Mouse (Mus musculus) kidney, embryonic 16.5 days (tissue): ENCODE measurements at regions not wholly inside any gene's neighbourhood (a gene's known extent, or its start where the extent isn't known, plus 50 kb on each side); places are given as distances from the start of the nearest gene placed in this dataset.

Source experiments
- ATAC-seq: fragments of 200-750 bp; cut with Nextera tagmentation; 2 replicates; pipeline ENCODE4 v1.8.0; 2017; ENCODE audit warnings: moderate TSS enrichment; ENCODE audit not compliant: low FRiP score, low TSS enrichment
- H3K27ac ChIP-seq: fragments of 300-500 bp; sonication (generic); 2 replicates; pipeline ENCODE4 v1.5.1; 2014; ENCODE audit warnings: low read length
- H3K27me3 ChIP-seq: fragments of 300-500 bp; sonication (generic); 2 replicates; pipeline ENCODE4 v1.6.1; 2014; ENCODE audit warnings: low read length, control low read depth, mixed read lengths; ENCODE audit not compliant: insufficient read depth
- H3K36me3 ChIP-seq: fragments of 300-500 bp; sonication (generic); 2 replicates; pipeline ENCODE4 v1.6.1; 2014; ENCODE audit warnings: low read length, control low read depth, mixed read lengths; ENCODE audit not compliant: insufficient read depth
- H3K4me1 ChIP-seq: fragments of 300-500 bp; sonication (generic); 2 replicates; pipeline ENCODE4 v1.6.1; 2014; ENCODE audit warnings: low read length, control low read depth, mixed read lengths; ENCODE audit not compliant: insufficient read depth
- H3K4me2 ChIP-seq: fragments of 300-500 bp; sonication (generic); replicated peaks from 2 replicates; pipeline ENCODE4 v1.6.1; 2014; ENCODE audit warnings: low read depth, low read length
- H3K4me3 ChIP-seq: fragments of 300-500 bp; sonication (generic); 2 replicates; pipeline ENCODE4 v1.5.1; 2014; ENCODE audit warnings: mild to moderate bottlenecking, low read length
- H3K9ac ChIP-seq: fragments of 300-500 bp; sonication (generic); replicated peaks from 2 replicates; pipeline ENCODE4 v1.6.1; 2014; ENCODE audit warnings: low read length
- H3K9me3 ChIP-seq: fragments of 300-500 bp; sonication (generic); 2 replicates; pipeline ENCODE4 v1.6.1; 2016; ENCODE audit warnings: low read length, control low read depth
- WGBS: fragments of 180-500 bp; shearing (Covaris S2); extraction: QIAGEN DNeasy Blood & Tissue Kit; methylation state at CpG from one replicate; pipeline ENCODE4 v1.1.7; 2014; 5-methylcytosine and 5-hydroxymethylcytosine counted together

DNA sequence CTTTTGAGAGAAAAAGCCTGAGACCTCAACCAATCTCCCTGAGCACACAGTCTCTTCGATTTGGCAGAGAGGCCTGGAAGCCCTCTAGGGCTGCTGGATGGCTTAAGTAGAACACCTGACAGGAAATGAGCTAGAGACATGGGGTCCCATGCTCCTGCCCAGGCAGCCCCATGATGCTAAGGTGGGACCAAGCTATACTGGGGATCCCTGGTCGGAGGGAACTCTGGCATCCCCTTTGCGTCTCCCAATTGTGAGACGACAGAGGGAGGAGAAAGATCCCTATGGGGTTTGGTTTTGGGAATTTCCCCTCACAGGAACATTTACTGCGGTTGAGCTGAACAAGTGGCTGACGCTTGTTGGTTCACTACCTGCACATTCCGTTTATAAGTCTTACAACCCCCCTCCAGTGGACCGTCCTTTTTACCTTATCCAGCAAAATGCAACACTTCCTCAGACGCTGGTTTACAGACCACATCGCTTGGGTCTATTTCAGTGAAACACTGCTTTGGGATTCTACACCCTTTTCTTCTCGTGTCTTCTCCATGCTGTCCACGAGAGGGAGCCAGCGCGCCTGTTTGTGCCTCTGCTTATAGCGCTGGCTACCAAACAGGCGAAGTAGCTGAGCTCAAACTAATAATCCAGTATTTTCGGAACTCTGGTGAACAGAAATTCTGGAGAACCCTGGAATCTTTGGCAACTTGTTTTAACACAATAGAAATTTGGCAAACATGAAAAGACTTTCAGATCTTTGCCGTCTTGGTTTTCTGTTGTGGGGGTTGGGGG, 93.7 kb upstream of the Spred2 start:
- Histone ChIP-seq H3K4me2 (no peak overlapping the region), H3K4me1 (peaks cover 24% of the 10 kb centered on the region), H3K27me3 (no peaks in the 10 kb centered on the region), H3K9ac (no peak overlapping the region), H3K27ac (no peak overlapping the region), H3K9me3 (no peaks in the 10 kb centered on the region), H3K36me3 (no peaks in the 10 kb centered on the region), H3K4me3 (no peak overlapping the region)
- no peak for ATAC-seq
- WGBS: 16% methylated on average over 18 of the region's 18 CpGs

GRCm38 (mm10) chr11:19834561-19834960, 89.6 kb upstream of the Spred2 start:
- H3K9me3 ChIP-seq: no peaks in the 10 kb centered on the region
- 72% methylated on average over 8 of the region's 8 CpGs for WGBS
- peaks cover 9% of the 10 kb centered on the region; the same call in 1 of the 2 replicates for H3K4me1 ChIP-seq
- no peaks in the 10 kb centered on the region for H3K27me3 ChIP-seq
- no peak for ATAC-seq
- H3K4me2 ChIP-seq: no peak overlapping the region
- H3K4me3 ChIP-seq: no peak overlapping the region
- H3K27ac ChIP-seq: no peak overlapping the region
- no peak overlapping the region for H3K9ac ChIP-seq
- H3K36me3 ChIP-seq: no peaks in the 10 kb centered on the region

- no peaks in the 10 kb centered on the region for H3K36me3 ChIP-seq
- no peaks in the 10 kb centered on the region for H3K9me3 ChIP-seq
- peaks cover 7% of the 10 kb centered on the region; the same call in 1 of the 2 replicates for H3K4me1 ChIP-seq
- no peaks in the 10 kb centered on the region for H3K27me3 ChIP-seq
- H3K27ac ChIP-seq: no peak overlapping the region
- no peak overlapping the region for H3K9ac ChIP-seq
- H3K4me3 ChIP-seq: no peak overlapping the region
- peak; percentile 53; the same call in 1 of the 2 replicates for ATAC-seq
- no peak overlapping the region for H3K4me2 ChIP-seq
- WGBS: 23% methylated on average over 6 of the region's 6 CpGs
Measured at GRCm38 (mm10) chr11:19835221-19835745, 88.9 kb upstream of the Spred2 start.

DNA sequence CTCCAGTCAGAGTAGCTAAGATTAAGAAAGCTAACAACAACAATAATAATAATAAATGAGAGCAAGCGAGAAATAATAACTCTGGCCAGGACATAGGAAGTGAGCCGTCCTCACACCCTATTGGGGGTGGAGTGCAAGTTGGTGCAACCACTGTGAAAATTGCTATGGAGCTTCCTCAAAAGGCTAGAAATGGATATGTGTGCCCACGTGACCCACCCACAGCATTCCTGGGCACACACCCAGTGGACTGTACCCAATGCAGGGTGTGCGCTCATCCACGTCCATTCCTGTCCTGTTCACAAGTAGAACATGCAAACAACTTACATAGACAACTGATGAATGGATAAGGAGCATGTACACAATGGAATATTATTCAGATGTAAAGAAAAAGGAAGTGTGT, 85.2 kb upstream of the Spred2 start:
- Histone ChIP-seq H3K27ac (no peak overlapping the region), H3K4me3 (no peak overlapping the region), H3K9ac (no peak overlapping the region), H3K4me2 (no peak overlapping the region), H3K4me1 (peaks cover 7% of the 10 kb centered on the region; the same call in 1 of the 2 replicates), H3K9me3 (no peaks in the 10 kb centered on the region), H3K36me3 (no peaks in the 10 kb centered on the region), H3K27me3 (no peaks in the 10 kb centered on the region)
- no peak for ATAC-seq
- 75% methylated on average over 5 of the region's 5 CpGs for WGBS

DNA sequence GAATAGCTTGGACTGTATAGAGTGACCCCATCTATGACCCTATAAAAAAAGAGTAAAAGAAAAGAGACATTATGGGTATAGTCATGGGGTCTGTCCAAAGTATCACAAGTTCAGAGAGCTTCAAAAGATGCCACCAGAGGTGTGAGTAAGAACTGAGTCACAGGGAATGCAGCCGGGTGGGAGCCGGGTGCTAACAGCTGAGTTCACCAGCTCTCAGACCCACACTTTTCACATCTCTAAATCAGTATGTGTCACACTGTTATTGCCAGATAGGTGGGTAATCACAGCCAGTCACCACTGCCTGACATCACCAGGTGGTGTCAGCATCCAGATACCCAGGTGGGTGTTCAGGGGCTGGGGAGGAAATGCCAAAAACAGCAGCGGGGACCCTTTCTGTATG, 81.1 kb upstream of the Spred2 start:
- no peaks in the 10 kb centered on the region for H3K9me3 ChIP-seq
- ATAC-seq: no peak
- 80% methylated on average over 3 of the region's 3 CpGs for WGBS
- no peak overlapping the region for H3K4me3 ChIP-seq
- no peaks in the 10 kb centered on the region for H3K36me3 ChIP-seq
- no peak overlapping the region for H3K4me2 ChIP-seq
- no peak overlapping the region for H3K27ac ChIP-seq
- no peaks in the 10 kb centered on the region for H3K27me3 ChIP-seq
- no peak overlapping the region for H3K9ac ChIP-seq
- H3K4me1 ChIP-seq: no peaks in the 10 kb centered on the region

- H3K4me2 ChIP-seq: no peak overlapping the region
- H3K9me3 ChIP-seq: no peaks in the 10 kb centered on the region
- peaks cover 12% of the 10 kb centered on the region for H3K4me1 ChIP-seq
- no peaks in the 10 kb centered on the region for H3K27me3 ChIP-seq
- no peak overlapping the region for H3K4me3 ChIP-seq
- H3K9ac ChIP-seq: no peak overlapping the region
- ATAC-seq: no peak
- no peak overlapping the region for H3K27ac ChIP-seq
- H3K36me3 ChIP-seq: no peaks in the 10 kb centered on the region
- 95% methylated on average over 6 of the region's 6 CpGs for WGBS
Measured at GRCm38 (mm10) chr11:19847910-19848309, 76.3 kb upstream of the Spred2 start.

- Histone ChIP-seq H3K36me3 (no peaks in the 10 kb centered on the region), H3K9me3 (no peaks in the 10 kb centered on the region), H3K27me3 (no peaks in the 10 kb centered on the region), H3K4me3 (no peak overlapping the region), H3K4me2 (no peak overlapping the region), H3K27ac (no peak overlapping the region), H3K9ac (no peak overlapping the region), H3K4me1 (peaks cover 12% of the 10 kb centered on the region)
- no peak for ATAC-seq
- 86% methylated on average over 6 of the region's 6 CpGs for WGBS
Measured at GRCm38 (mm10) chr11:19848412-19848811, 75.8 kb upstream of the Spred2 start.

DNA sequence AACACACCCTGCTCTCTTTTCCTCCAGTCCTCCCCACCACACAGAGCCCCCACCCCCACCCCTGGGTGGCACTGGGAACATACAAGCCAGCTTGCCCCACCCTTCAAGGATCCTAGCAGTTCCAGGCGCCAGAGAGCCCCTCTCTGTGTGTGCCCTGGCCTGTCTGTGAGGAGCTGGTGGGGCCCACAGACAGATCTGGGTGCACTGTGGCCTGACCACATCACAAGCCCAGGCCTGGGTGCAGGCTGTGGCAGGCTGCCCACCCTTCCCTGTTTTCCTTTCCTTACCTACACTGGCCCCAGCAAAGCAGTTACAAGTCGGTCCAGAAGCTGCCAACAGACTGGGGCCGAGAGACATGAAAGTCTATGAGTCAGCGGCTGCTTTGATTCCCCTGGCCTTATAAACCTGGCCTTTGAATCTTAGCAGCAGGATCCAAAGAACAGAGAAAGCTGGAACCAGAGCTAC, 74.8 kb upstream of the Spred2 start:
- Histone ChIP-seq H3K9ac (no peak overlapping the region), H3K36me3 (no peaks in the 10 kb centered on the region), H3K4me1 (peaks cover 12% of the 10 kb centered on the region), H3K9me3 (no peaks in the 10 kb centered on the region), H3K27me3 (no peaks in the 10 kb centered on the region), H3K4me2 (no peak overlapping the region), H3K27ac (peak overlapping the region; percentile 43; the same call in 1 of the 2 replicates), H3K4me3 (no peak overlapping the region)
- ATAC-seq: no peak
- 46% methylated on average over 4 of the region's 4 CpGs for WGBS

GRCm38 (mm10) chr11:19849844-19850420, 74.2 kb upstream of the Spred2 start:
- H3K27ac ChIP-seq: no peak overlapping the region

More at GRCm38 (mm10) chr11:19849844-19850420, 74.2 kb upstream of the Spred2 start:
- 77% methylated on average over 2 of the region's 3 CpGs for WGBS
- Histone ChIP-seq H3K4me3 (no peak overlapping the region), H3K4me2 (no peak overlapping the region), H3K36me3 (no peaks in the 10 kb centered on the region), H3K4me1 (peaks cover 12% of the 10 kb centered on the region), H3K9me3 (no peaks in the 10 kb centered on the region), H3K9ac (no peak overlapping the region), H3K27me3 (no peaks in the 10 kb centered on the region)
- peak; percentile 42; the same call in 1 of the 2 replicates for ATAC-seq
